Mouse (Mus musculus) hindbrain, embryonic 12.5 days (tissue): ENCODE measurements around the gene Cacnb2. TPM values are rescaled to one million over a fixed set of nuclear protein-coding genes. Genes with fewer than 3 reads are reported as not detected.

Experiments used
- ATAC-seq: fragments of 200-750 bp; cut with Nextera tagmentation; 2 replicates; pipeline ENCODE4 v1.8.0; 2017; ENCODE audit warnings: moderate TSS enrichment; ENCODE audit not compliant: low FRiP score
- H3K27ac ChIP-seq: fragments of 300-500 bp; sonication (generic); 2 replicates; pipeline ENCODE4 v1.5.1; 2016; ENCODE audit warnings: mild to moderate bottlenecking
- H3K27me3 ChIP-seq: fragments of 300-500 bp; sonication (generic); 2 replicates; pipeline ENCODE4 v1.6.1; 2016; ENCODE audit warnings: mild to moderate bottlenecking
- H3K36me3 ChIP-seq: fragments of 300-500 bp; sonication (generic); 2 replicates; pipeline ENCODE4 v1.6.1; 2016; ENCODE audit warnings: mild to moderate bottlenecking
- H3K4me1 ChIP-seq: fragments of 300-500 bp; sonication (generic); 2 replicates; pipeline ENCODE4 v1.6.1; 2016
- H3K4me2 ChIP-seq: fragments of 300-500 bp; sonication (generic); replicated peaks from 2 replicates; pipeline ENCODE4 v1.6.1; 2016; ENCODE audit warnings: mild to moderate bottlenecking
- H3K4me3 ChIP-seq: fragments of 300-500 bp; sonication (generic); 2 replicates; pipeline ENCODE4 v1.5.1; 2016; ENCODE audit warnings: mild to moderate bottlenecking
- H3K9ac ChIP-seq: fragments of 300-500 bp; sonication (generic); 2 replicates; pipeline ENCODE4 v1.6.1; 2016; ENCODE audit warnings: mild to moderate bottlenecking, moderate library complexity
- H3K9me3 ChIP-seq: fragments of 300-500 bp; sonication (generic); replicated peaks from 2 replicates; pipeline ENCODE4 v1.6.1; 2016; ENCODE audit warnings: mild to moderate bottlenecking
- WGBS: fragments of 180-500 bp; shearing (Covaris S2); methylation state at CpG from one replicate; pipeline ENCODE4 v1.1.7; 2016; 5-methylcytosine and 5-hydroxymethylcytosine counted together
- polyA plus RNA-seq: library from polyadenylated mRNA; unstranded; fragments of >200 nt; fragmentation: Nextera tagmentation; extraction: Ambion mirVana; gene quantifications from 2 replicates; pipeline ENCODE4 v1.2.1, GENCODE M21; 2016

Cacnb2 gene
- polyA plus RNA-seq, 1 experiment from 2014 or later, result 3.6 TPM

DNA sequence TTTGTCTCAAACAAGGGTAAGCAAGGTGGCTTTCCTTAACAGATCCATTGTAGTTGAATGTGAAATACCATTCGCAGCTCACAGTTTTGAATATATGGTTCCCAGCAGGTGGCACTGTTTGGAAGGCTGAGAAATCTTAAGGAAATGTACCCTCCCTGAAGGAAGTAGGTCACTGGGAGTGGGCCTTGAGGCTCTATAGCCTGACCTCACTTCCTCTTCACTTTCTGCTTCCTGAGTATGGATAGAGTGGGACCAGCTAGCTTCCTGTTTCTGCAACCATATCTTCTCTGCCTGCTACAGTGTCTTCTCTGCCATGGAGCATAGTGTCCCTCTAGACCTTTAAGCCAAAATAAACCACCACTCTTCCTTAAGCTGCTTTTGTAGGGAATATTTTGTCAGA, 248.5 kb downstream of the Cacnb2 start:
- no peaks in the 10 kb centered on the region for H3K9me3 ChIP-seq
- no peak for ATAC-seq
- no peak overlapping the region for H3K27ac ChIP-seq
- no peaks in the 10 kb centered on the region for H3K27me3 ChIP-seq
- H3K9ac ChIP-seq, result no peak overlapping the region
- 80% methylated on average over 1 of the region's 1 CpGs for WGBS
- H3K36me3 ChIP-seq, result no peaks in the 10 kb centered on the region
- no peak overlapping the region for H3K4me2 ChIP-seq
- H3K4me1 ChIP-seq, result no peaks in the 10 kb centered on the region
- H3K4me3 ChIP-seq, result no peak overlapping the region

GRCm38 (mm10) chr2:14854054-14854453, 251.2 kb downstream of the Cacnb2 start:
- WGBS, result 91% methylated on average over 2 of the region's 2 CpGs

DNA sequence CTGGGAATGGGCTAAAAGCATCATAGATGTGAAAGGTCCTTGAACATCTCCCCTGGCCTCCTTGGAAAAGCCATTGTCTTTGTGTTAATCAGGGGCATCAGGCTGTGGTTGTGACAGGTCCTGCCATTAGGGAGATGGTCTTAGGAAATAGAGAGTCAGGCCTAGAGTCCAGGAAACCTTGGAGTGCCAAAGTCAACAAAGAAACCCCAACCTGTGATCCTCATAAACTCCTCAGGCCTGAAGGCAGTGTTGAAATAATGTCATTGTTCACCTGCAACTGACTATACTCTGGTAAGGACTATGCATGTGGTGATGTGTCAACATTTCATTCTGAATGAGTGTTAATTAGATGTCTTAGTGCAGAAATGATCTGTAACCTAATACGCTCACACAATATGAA, 255.4 kb downstream of the Cacnb2 start:
- Histone ChIP-seq H3K9ac (no peak overlapping the region), H3K4me1 (no peaks in the 10 kb centered on the region), H3K4me2 (no peak overlapping the region), H3K27ac (no peak overlapping the region), H3K9me3 (no peaks in the 10 kb centered on the region), H3K36me3 (no peaks in the 10 kb centered on the region), H3K27me3 (no peaks in the 10 kb centered on the region), H3K4me3 (no peak overlapping the region)
- 98% methylated on average over 1 of the region's 1 CpGs for WGBS
- ATAC-seq, result no peak

More at GRCm38 (mm10) chr2:14854054-14854453, 251.2 kb downstream of the Cacnb2 start:
- ATAC-seq, result no peak
- H3K36me3 ChIP-seq, result no peaks in the 10 kb centered on the region
- H3K9ac ChIP-seq, result no peak overlapping the region
- H3K27ac ChIP-seq, result no peak overlapping the region
- H3K4me1 ChIP-seq, result no peaks in the 10 kb centered on the region
- no peak overlapping the region for H3K4me3 ChIP-seq
- no peaks in the 10 kb centered on the region for H3K27me3 ChIP-seq
- H3K4me2 ChIP-seq, result no peak overlapping the region
- no peaks in the 10 kb centered on the region for H3K9me3 ChIP-seq

DNA sequence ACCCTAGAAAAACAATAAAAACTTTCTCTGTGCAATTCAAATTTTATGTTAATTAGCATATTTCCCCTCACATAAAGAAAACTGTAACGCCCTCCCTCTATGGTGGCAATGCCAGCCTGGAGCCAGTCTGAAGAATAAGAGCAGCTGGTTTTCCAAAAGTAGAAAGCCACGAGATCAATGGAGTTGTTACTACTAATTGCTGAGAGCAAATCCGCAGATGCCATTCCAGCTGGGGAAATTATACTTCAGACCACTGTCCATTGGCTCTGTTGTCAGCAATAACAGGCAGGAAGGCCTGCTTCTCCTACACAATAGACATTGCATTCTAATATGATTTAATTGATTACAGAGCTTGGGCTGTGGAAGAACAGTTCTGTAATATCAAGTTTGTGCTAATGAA, 257.5 kb downstream of the Cacnb2 start:
- no peaks in the 10 kb centered on the region for H3K4me1 ChIP-seq
- no peaks in the 10 kb centered on the region for H3K9me3 ChIP-seq
- no peaks in the 10 kb centered on the region for H3K27me3 ChIP-seq
- ATAC-seq, result no peak
- H3K4me3 ChIP-seq, result no peak overlapping the region
- 76% methylated on average over 3 of the region's 3 CpGs for WGBS
- no peaks in the 10 kb centered on the region for H3K36me3 ChIP-seq
- H3K4me2 ChIP-seq, result no peak overlapping the region
- H3K27ac ChIP-seq, result no peak overlapping the region
- no peak overlapping the region for H3K9ac ChIP-seq

- H3K9me3 ChIP-seq, result no peaks in the 10 kb centered on the region
- H3K27me3 ChIP-seq, result no peaks in the 10 kb centered on the region
- no peaks in the 10 kb centered on the region for H3K4me1 ChIP-seq
- H3K4me3 ChIP-seq, result no peak overlapping the region
- no peak overlapping the region for H3K9ac ChIP-seq
- ATAC-seq, result no peak
- no peak overlapping the region for H3K4me2 ChIP-seq
- H3K36me3 ChIP-seq, result no peaks in the 10 kb centered on the region
- no peak overlapping the region for H3K27ac ChIP-seq
- WGBS, result 31% methylated on average over 2 of the region's 2 CpGs
These were observed 258.7 kb downstream of the Cacnb2 start for GRCm38 (mm10) chr2:14861613-14862012.

DNA sequence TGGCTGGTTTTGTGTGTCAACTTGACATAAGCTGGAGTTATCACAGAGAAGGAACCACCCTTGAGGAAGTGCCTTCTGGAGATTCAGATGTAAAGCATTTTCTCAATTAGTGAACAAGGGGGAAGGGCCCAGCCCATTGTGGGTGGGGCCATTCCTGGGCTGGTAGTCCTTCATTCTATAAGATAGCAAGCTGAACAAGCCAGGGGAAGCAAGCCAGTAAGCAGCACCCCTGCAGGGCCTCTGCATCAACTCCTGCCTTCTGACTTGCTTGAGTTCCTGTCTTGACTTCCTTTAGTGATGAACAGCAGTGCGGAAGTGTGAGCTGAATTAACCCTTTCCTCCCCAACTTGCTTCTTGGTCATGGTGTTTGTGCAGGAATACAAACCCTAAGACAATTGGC, 260.1 kb downstream of the Cacnb2 start:
- no peak overlapping the region for H3K4me3 ChIP-seq
- no peaks in the 10 kb centered on the region for H3K27me3 ChIP-seq
- H3K4me2 ChIP-seq, result no peak overlapping the region
- no peak overlapping the region for H3K9ac ChIP-seq
- no peaks in the 10 kb centered on the region for H3K4me1 ChIP-seq
- H3K36me3 ChIP-seq, result no peaks in the 10 kb centered on the region
- ATAC-seq, result no peak
- H3K9me3 ChIP-seq, result no peaks in the 10 kb centered on the region
- 42% methylated on average over 1 of the region's 1 CpGs for WGBS
- no peak overlapping the region for H3K27ac ChIP-seq

DNA sequence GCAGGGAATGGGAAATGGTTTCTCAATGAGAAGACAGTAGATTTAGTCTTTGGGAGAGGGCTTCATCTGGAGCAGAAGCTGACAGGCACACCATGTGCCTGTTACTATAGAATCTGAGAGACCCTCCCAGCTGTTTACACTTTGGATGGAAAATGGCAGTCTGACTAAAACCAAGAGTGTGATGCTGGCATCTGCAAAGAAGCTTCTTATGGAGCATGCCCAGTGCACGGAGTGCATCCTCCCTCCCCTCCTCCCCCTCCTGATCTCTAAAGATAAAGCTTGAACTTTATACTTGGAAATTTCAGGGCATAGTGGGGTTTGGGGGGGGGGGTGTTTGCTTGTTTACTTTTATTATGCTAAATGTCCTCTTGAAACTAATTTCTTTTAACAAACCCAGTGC, 270.2 kb downstream of the Cacnb2 start:
- Histone ChIP-seq H3K36me3 (no peaks in the 10 kb centered on the region), H3K9ac (no peak overlapping the region), H3K9me3 (no peaks in the 10 kb centered on the region), H3K4me2 (no peak overlapping the region), H3K27me3 (no peaks in the 10 kb centered on the region; the same call in 1 of the 2 replicates), H3K4me1 (peaks cover 21% of the 10 kb centered on the region), H3K4me3 (no peak overlapping the region), H3K27ac (no peak overlapping the region)
- no peak for ATAC-seq
- 67% methylated on average over 1 of the region's 1 CpGs for WGBS

- no peaks in the 10 kb centered on the region for H3K36me3 ChIP-seq
- H3K27me3 ChIP-seq, result no peaks in the 10 kb centered on the region; the same call in 1 of the 2 replicates
- H3K4me2 ChIP-seq, result peak overlapping the region; percentile 46
- no peak overlapping the region for H3K27ac ChIP-seq
- no peak for ATAC-seq
- H3K9ac ChIP-seq, result peak overlapping the region; percentile 3; the same call in 1 of the 2 replicates
- H3K4me1 ChIP-seq, result peaks cover 21% of the 10 kb centered on the region
- WGBS, result 18% methylated on average over 15 of the region's 15 CpGs
- H3K4me3 ChIP-seq, result peak overlapping the region; percentile 17; the same call in 1 of the 2 replicates
- no peaks in the 10 kb centered on the region for H3K9me3 ChIP-seq
These were observed 270.9 kb downstream of the Cacnb2 start for GRCm38 (mm10) chr2:14873701-14874181.

DNA sequence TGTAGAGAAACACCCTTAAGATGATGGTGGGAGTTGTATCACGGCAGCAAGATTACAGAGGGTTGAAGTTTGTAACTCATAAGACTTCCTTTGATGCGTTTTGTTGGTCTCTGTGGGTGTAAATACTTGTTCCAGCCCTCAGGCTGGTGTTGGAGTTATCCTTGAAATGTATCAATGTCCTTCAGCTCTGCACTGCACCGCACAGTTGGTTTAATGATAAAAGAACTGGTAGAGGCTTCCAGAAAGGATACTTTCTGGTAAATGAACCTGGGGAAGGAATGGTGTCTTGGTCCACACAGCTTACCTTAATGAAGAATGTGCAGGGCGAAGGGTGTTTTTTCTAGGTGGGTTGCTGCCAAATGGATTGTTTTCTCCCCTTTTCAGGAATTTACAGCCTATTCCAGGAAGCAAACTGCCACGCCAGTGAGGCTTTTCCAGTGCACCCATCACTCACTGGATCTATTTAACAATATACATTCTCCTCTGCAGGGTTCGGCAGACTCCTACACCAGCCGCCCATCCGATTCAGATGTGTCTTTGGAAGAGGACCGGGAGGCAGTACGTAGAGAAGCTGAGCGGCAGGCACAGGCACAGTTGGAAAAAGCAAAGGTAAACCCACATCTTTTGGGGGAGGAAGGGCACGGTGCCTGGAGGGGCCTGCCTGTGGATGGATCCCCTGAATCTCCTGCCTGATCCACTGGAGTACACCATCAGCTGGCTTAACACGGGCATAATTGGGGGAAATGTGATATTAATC, 271.6 kb downstream of the Cacnb2 start:
- no peak for ATAC-seq
- peak overlapping the region; percentile 46 for H3K4me2 ChIP-seq
- H3K27me3 ChIP-seq, result no peaks in the 10 kb centered on the region; the same call in 1 of the 2 replicates
- WGBS, result 38% methylated on average over 13 of the region's 13 CpGs
- peaks cover 21% of the 10 kb centered on the region for H3K4me1 ChIP-seq
- no peaks in the 10 kb centered on the region for H3K9me3 ChIP-seq
- H3K36me3 ChIP-seq, result no peaks in the 10 kb centered on the region
- no peak overlapping the region for H3K9ac ChIP-seq
- no peak overlapping the region for H3K27ac ChIP-seq
- no peak overlapping the region for H3K4me3 ChIP-seq

- Histone ChIP-seq H3K9ac (no peak overlapping the region), H3K4me3 (no peak overlapping the region), H3K4me1 (peaks cover 21% of the 10 kb centered on the region), H3K27me3 (no peaks in the 10 kb centered on the region; the same call in 1 of the 2 replicates), H3K9me3 (no peaks in the 10 kb centered on the region), H3K4me2 (no peak overlapping the region), H3K36me3 (no peaks in the 10 kb centered on the region), H3K27ac (no peak overlapping the region)
- WGBS, result 24% methylated on average over 2 of the region's 2 CpGs
- ATAC-seq, result 0 out of 2 replicates have a peak, but pooled peaks have one; percentile 18
These were observed 272.2 kb downstream of the Cacnb2 start for GRCm38 (mm10) chr2:14875121-14875520.

DNA sequence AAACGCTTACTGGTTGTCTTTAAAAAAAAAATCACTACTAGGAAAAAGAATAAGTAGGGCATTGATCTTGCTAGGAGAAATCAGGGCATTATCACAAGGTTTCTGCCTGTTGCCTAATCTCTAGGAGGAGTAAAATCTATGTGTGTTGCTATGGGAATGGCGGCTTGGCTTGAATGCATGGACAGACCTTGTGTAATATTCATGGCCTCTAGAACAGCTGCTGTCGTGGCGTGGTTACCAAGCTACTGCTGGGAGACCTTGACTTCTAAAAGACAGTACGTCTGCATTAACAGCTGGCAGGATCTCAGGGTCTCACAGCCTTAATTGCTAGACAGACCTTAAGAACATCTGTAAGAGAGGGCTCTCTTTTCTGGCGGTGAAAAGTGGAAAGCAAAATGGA, 272.7 kb downstream of the Cacnb2 start:
- Histone ChIP-seq H3K4me1 (peaks cover 21% of the 10 kb centered on the region), H3K27ac (no peak overlapping the region), H3K4me2 (no peak overlapping the region), H3K9me3 (no peaks in the 10 kb centered on the region), H3K4me3 (no peak overlapping the region), H3K27me3 (no peaks in the 10 kb centered on the region; the same call in 1 of the 2 replicates), H3K36me3 (no peaks in the 10 kb centered on the region), H3K9ac (no peak overlapping the region)
- WGBS, result 41% methylated on average over 6 of the region's 6 CpGs
- ATAC-seq, result peak; percentile 72

- H3K4me3 ChIP-seq, result no peak overlapping the region
- peaks cover 15% of the 10 kb centered on the region for H3K4me1 ChIP-seq
- no peak overlapping the region for H3K4me2 ChIP-seq
- H3K9me3 ChIP-seq, result no peaks in the 10 kb centered on the region
- no peak for ATAC-seq
- H3K9ac ChIP-seq, result no peak overlapping the region
- H3K27ac ChIP-seq, result no peak overlapping the region
- no peaks in the 10 kb centered on the region; the same call in 1 of the 2 replicates for H3K27me3 ChIP-seq
- no peaks in the 10 kb centered on the region for H3K36me3 ChIP-seq
These were observed 276.1 kb downstream of the Cacnb2 start for GRCm38 (mm10) chr2:14878953-14879352.

GRCm38 (mm10) chr2:14883460-14883859, 280.6 kb downstream of the Cacnb2 start:
- no peak overlapping the region for H3K4me3 ChIP-seq
- H3K27me3 ChIP-seq, result no peaks in the 10 kb centered on the region
- H3K9me3 ChIP-seq, result no peaks in the 10 kb centered on the region
- H3K27ac ChIP-seq, result no peak overlapping the region
- no peak overlapping the region for H3K9ac ChIP-seq
- no peaks in the 10 kb centered on the region for H3K36me3 ChIP-seq
- H3K4me2 ChIP-seq, result no peak overlapping the region
- 81% methylated on average over 3 of the region's 3 CpGs for WGBS
- no peaks in the 10 kb centered on the region for H3K4me1 ChIP-seq
- ATAC-seq, result no peak
